Mouse (Mus musculus): Measurements from ENCODE around the gene Hrnr. TPM values are rescaled to one million over a fixed set of nuclear protein-coding genes. Genes with fewer than 3 reads are reported as not detected.
A peak's percentile ranks its signal among the peaks of the same experiment; 100 is the strongest.

Gene Hrnr
- total RNA-seq (2021): not detected
- long read RNA-seq: 0 reads

GRCm38 (mm10) chr3:93319449-93319848 is at the start of gene Hrnr:
TSS of gene Hrnr (plus strand) at chr3:93319749.
- no peak for DNase-seq (ENCODE audit: low spot score in 2 of 2)

- DNase-seq (ENCODE audit: low spot score in 2 of 2): no peak
Measured at GRCm38 (mm10) chr3:93273223-93273622, 46.3 kb upstream of the Hrnr start, which contains the start of gene Flg. TSS of gene Flg (plus strand) at chr3:93273523.

- no peak for DNase-seq (ENCODE audit: low spot score in 2 of 2)
Measured at GRCm38 (mm10) chr3:93297542-93297941, 22.0 kb upstream of the Hrnr start.

- DNase-seq (ENCODE audit: low spot score in 2 of 2): no peak
Measured at GRCm38 (mm10) chr3:93299832-93300231, 19.7 kb upstream of the Hrnr start.

- no peak for DNase-seq (ENCODE audit: low spot score in 2 of 2)
Measured at GRCm38 (mm10) chr3:93301896-93302295, 17.7 kb upstream of the Hrnr start.

GRCm38 (mm10) chr3:93306142-93306541 is 13.4 kb upstream of the Hrnr start:
- no peak for DNase-seq (ENCODE audit: low spot score in 2 of 2)

GRCm38 (mm10) chr3:93311371-93311770 is 8.2 kb upstream of the Hrnr start:
- no peak for DNase-seq (ENCODE audit: low spot score in 2 of 2)

- peak in 1 of 2 experiments; percentile 37 for DNase-seq (ENCODE audit: low spot score in 2 of 2)
Measured at GRCm38 (mm10) chr3:93314388-93314787, 5.2 kb upstream of the Hrnr start.

- peak in 1 of 2 experiments; percentile 47 for DNase-seq (ENCODE audit: low spot score in 2 of 2)
Measured at GRCm38 (mm10) chr3:93337749-93338148, 18.2 kb downstream of the Hrnr start.

GRCm38 (mm10) chr3:93340021-93340420 is 20.5 kb downstream of the Hrnr start:
- DNase-seq (ENCODE audit: low spot score in 2 of 2): no peak

GRCm38 (mm10) chr3:93346896-93347295 is 27.3 kb downstream of the Hrnr start:
- DNase-seq (ENCODE audit: low spot score in 2 of 2): peak; percentile 11 to 63

GRCm38 (mm10) chr3:93360045-93360444 is 40.5 kb downstream of the Hrnr start:
- peak; percentile 47 to 77 for DNase-seq (ENCODE audit: low spot score in 2 of 2)

GRCm38 (mm10) chr3:93361933-93362574 is 42.5 kb downstream of the Hrnr start:
- peak in 1 of 2 experiments; percentile 47 for DNase-seq (ENCODE audit: low spot score in 2 of 2)

- DNase-seq (ENCODE audit: low spot score in 2 of 2): no peak
Measured at GRCm38 (mm10) chr3:93366966-93367575, 47.5 kb downstream of the Hrnr start.

GRCm38 (mm10) chr3:93368171-93368570 is 48.6 kb downstream of the Hrnr start:
- DNase-seq (ENCODE audit: low spot score in 2 of 2): no peak

GRCm38 (mm10) chr3:93373416-93373815 is 53.9 kb downstream of the Hrnr start:
- peak in 1 of 2 experiments; percentile 21 for DNase-seq (ENCODE audit: low spot score in 2 of 2)

GRCm38 (mm10) chr3:93375196-93375595 is 55.6 kb downstream of the Hrnr start:
- no peak for DNase-seq (ENCODE audit: low spot score in 2 of 2)

GRCm38 (mm10) chr3:93375601-93376000 is 56.1 kb downstream of the Hrnr start:
- no peak for DNase-seq (ENCODE audit: low spot score in 2 of 2)

GRCm38 (mm10) chr3:93378146-93378545 is 58.6 kb downstream of the Hrnr start:
- no peak for DNase-seq (ENCODE audit: low spot score in 2 of 2)

Measured in layer of hippocampus, adult 18-20 months (tissue).